Mouse (Mus musculus) liver, postnatal 0 days (tissue): ENCODE measurements at regions not wholly inside any gene's neighbourhood (a gene's known extent, or its start where the extent isn't known, plus 50 kb on each side); places are given as distances from the start of the nearest gene placed in this dataset.

ENCODE experiments used
- CTCF ChIP-seq: sonication (generic); IDR thresholded peaks from 2 replicates; pipeline ENCODE4 v1.5.1; 2016; ENCODE audit warnings: antibody characterized with exemption, low read depth
- EP300 ChIP-seq: IDR thresholded peaks from 2 replicates; pipeline ENCODE4 v1.6.1; 2016; ENCODE audit warnings: antibody characterized with exemption, low read depth, mild to moderate bottlenecking

GRCm38 (mm10) chr7:137841044-137841443, 403.6 kb downstream of the Glrx3 start:
- TF ChIP-seq CTCF (no peak), EP300 (no peak)
